Mouse (Mus musculus) kidney, embryonic 14.5 days (tissue): ENCODE measurements around the gene Efcab3. TPM values are rescaled to one million over a fixed set of nuclear protein-coding genes. Genes with fewer than 3 reads are reported as not detected.

Experiments
- ATAC-seq: fragments of 200-750 bp; cut with Nextera tagmentation; 2 replicates; pipeline ENCODE4 v1.8.0; 2017; ENCODE audit warnings: moderate number of reproducible peaks, mild to moderate bottlenecking, moderate TSS enrichment, moderate library complexity; ENCODE audit not compliant: low FRiP score, low TSS enrichment
- H3K27ac ChIP-seq: fragments of 300-500 bp; sonication (generic); 2 replicates; pipeline ENCODE4 v1.5.1; 2014; ENCODE audit warnings: low read depth, mild to moderate bottlenecking, low read length, moderate library complexity, mixed read lengths
- H3K27me3 ChIP-seq: fragments of 300-500 bp; sonication (generic); 2 replicates; pipeline ENCODE4 v1.6.1; 2014; ENCODE audit warnings: mild to moderate bottlenecking, low read length; ENCODE audit not compliant: control insufficient read depth, insufficient read depth
- H3K36me3 ChIP-seq: fragments of 300-500 bp; sonication (generic); 2 replicates; pipeline ENCODE4 v1.6.1; 2014; ENCODE audit warnings: low read length, mixed read lengths; ENCODE audit not compliant: control insufficient read depth, insufficient read depth
- H3K4me1 ChIP-seq: fragments of 300-500 bp; sonication (generic); 2 replicates; pipeline ENCODE4 v1.6.1; 2014; ENCODE audit warnings: low read length, mixed read lengths; ENCODE audit not compliant: control insufficient read depth, insufficient read depth
- H3K4me2 ChIP-seq: fragments of 300-500 bp; sonication (generic); replicated peaks from 2 replicates; pipeline ENCODE4 v1.6.1; 2014; ENCODE audit warnings: low read depth, mild to moderate bottlenecking, low read length
- H3K4me3 ChIP-seq: fragments of 300-500 bp; sonication (generic); 2 replicates; pipeline ENCODE4 v1.5.1; 2014; ENCODE audit warnings: mild to moderate bottlenecking, low read length
- H3K9ac ChIP-seq: fragments of 300-500 bp; sonication (generic); 2 replicates; pipeline ENCODE4 v1.6.1; 2014; ENCODE audit warnings: low read depth, mild to moderate bottlenecking, low read length, moderate library complexity
- H3K9me3 ChIP-seq: fragments of 300-500 bp; sonication (generic); 2 replicates; pipeline ENCODE4 v1.6.1; 2016; ENCODE audit warnings: low read length; ENCODE audit not compliant: control insufficient read depth
- WGBS: fragments of 180-500 bp; shearing (Covaris S2); extraction: QIAGEN DNeasy Blood & Tissue Kit; methylation state at CpG from one replicate; pipeline ENCODE4 v1.1.7; 2014; 5-methylcytosine and 5-hydroxymethylcytosine counted together
- polyA plus RNA-seq: library from polyadenylated mRNA; unstranded; fragments of >200 nt; fragmentation: Nextera tagmentation; extraction: Ambion mirVana; gene quantifications from 2 replicates; pipeline ENCODE4 v1.2.1, GENCODE M21; 2014

Efcab3 gene
- polyA plus RNA-seq, 1 experiment from 2014 or later = 0.99 TPM

DNA sequence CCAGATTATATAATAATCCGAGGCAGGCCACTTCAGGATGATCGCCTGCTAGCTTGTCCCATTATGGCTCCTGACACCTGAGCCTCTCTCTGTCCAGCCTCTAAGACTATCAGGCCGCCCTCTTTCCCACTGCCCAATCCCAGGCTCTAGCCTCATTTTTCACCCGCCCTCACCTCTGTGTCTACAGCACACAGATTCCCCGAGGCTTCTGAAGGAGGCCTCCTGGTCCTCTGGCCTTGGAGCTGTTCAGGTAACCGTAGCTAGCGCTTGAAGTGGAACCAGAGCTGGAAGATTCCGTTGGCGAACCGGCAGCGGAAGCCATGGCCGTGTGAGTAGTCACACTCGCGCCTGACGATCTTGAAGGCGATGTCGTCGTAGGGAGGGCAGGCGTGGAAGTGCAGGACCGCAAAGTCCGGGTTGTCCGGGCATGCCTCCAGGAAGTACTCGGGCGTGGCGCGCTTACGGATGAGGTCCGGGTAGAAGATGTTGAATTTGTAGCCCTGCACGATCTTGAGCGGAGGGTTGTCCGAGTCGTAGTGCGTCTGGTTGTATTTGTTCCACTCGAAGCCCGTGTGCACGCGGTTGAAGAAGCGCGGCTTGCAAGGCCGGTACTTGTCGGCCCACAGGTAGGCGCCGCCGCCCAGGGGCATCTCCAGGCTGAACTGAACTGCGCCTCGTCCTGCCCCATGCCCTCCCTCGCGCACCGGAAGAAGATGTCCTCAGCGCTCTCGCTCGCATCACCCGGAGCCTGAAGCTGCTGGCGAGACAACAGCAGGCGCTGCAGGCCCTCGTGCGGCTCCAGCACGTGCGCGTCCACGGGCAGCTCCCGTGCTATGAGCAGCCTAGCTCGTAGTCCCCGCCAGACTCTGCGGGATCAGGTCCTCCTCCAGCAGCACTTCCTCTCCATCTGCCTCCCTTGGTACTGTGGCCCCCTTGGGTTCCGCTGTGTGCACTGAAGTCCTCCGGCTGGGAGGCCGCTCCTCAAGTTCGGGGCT is 101.4 kb downstream of the Efcab3 start:
- WGBS = 86% methylated on average over 69 of the region's 69 CpGs

DNA sequence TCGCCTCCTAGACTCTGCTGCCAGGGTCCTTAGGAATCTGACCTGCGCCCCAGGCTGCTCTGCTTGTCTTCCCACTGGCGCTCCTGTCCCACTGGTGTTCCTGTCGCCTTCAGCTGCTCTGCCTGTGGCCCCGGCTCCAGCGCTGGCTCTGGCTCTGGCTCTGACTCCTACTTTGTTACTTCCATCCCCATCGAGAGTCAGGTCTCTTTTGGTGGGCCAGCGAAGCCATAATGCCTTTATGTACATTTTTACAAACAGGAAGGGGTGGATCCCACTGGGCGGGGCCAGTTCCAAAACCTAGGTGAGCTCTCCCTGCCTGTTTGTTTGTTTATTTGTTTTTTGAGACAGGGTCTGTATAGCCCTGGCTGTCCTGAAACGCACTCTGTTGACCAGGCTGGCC is 103.4 kb downstream of the Efcab3 start:
- WGBS = 90% methylated on average over 10 of the region's 10 CpGs
- no peak for ATAC-seq
- H3K4me2 ChIP-seq = no peak overlapping the region
- no peak overlapping the region for H3K4me3 ChIP-seq
- peaks cover 27% of the 10 kb centered on the region for H3K9me3 ChIP-seq
- no peaks in the 10 kb centered on the region for H3K36me3 ChIP-seq
- H3K27ac ChIP-seq = no peak overlapping the region
- H3K4me1 ChIP-seq = no peaks in the 10 kb centered on the region
- no peak overlapping the region for H3K9ac ChIP-seq
- H3K27me3 ChIP-seq = no peaks in the 10 kb centered on the region

More for the DNA sequence above, 101.4 kb downstream of the Efcab3 start:
- no peaks in the 10 kb centered on the region for H3K4me1 ChIP-seq
- no peak for ATAC-seq
- no peaks in the 10 kb centered on the region for H3K27me3 ChIP-seq
- H3K4me3 ChIP-seq = no peak overlapping the region
- H3K9me3 ChIP-seq = peaks cover 27% of the 10 kb centered on the region
- H3K9ac ChIP-seq = no peak overlapping the region
- H3K4me2 ChIP-seq = no peak overlapping the region
- H3K36me3 ChIP-seq = no peaks in the 10 kb centered on the region
- no peak overlapping the region for H3K27ac ChIP-seq

Other genes with a start within 250 kb of the Efcab3 start
- gene Mettl2, start 62.8 kb downstream of the Efcab3 start, polyA plus RNA-seq = 45.4 and 52.3 TPM in 2 replicates
- gene Gm10842, start 83.3 kb downstream of the Efcab3 start, polyA plus RNA-seq = not detected in 2 replicates
- gene Tlk2, start 115.2 kb downstream of the Efcab3 start, polyA plus RNA-seq = 27.5 and 30.8 TPM in 2 replicates
- 10.9 and 11.5 TPM in 2 replicates for gene Mrc2, start 229.1 kb downstream of the Efcab3 start, polyA plus RNA-seq